Mouse (Mus musculus): ENCODE measurements around the gene Arhgef19.

GRCm38 (mm10) chr4:141228687-141229086, 10.6 kb upstream of the Arhgef19 start:
- TF ChIP-seq POLR2A (IDR thresholded peaks at IDR 0.05; ENCODE audit: extremely low read depth, insufficient read depth, low read length) (no peak), CTCF (IDR thresholded peaks at IDR 0.05; ENCODE audit: low read depth, low read length) (no peak)

All from liver, adult 2 months (tissue).